Mouse (Mus musculus) testis, adult 2 months (tissue): ENCODE data around the gene Entpd1.

Source experiments
- CTCF ChIP-seq: fragments of 200-500 bp; IDR thresholded peaks from 2 replicates; pipeline ENCODE4 v1.5.1; 2012; ENCODE audit warnings: low read depth, mild to moderate bottlenecking, inconsistent platforms, low read length, moderate library complexity; ENCODE audit not compliant: control insufficient read depth, insufficient read depth, insufficient replicate concordance
- POLR2A ChIP-seq: fragments of 200-500 bp; IDR thresholded peaks from 2 replicates; pipeline ENCODE4 v1.6.1; 2012; ENCODE audit warnings: low read depth, mild to moderate bottlenecking, inconsistent platforms, low read length, moderate library complexity; ENCODE audit not compliant: control insufficient read depth

DNA sequence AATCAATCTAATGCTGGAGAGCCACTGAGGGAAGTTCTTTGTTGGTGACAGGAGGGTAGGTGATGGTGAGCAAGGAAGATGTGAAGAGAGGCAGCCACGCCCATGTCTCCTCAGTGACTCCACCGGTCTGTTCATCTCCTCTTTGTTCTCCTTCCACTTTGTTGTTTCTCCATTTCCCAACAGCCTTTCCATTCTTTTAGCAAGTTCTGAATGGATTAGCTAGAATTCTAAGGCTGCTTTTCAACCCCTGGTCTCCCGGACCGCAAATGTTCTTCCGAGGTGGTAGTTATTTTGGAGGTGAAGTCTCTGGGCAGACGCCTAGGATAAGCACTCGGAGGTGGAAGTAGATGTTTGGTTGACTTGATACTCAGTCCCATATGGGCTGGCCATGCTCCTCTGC lies 72.4 kb downstream of the Entpd1 start:
- TF ChIP-seq POLR2A = no peak
- no peak for TF ChIP-seq CTCF
